Comparison of ENCODE assay signal across 13 mouse cellular contexts in genomic region chr17:29154247-29154646, GRCm38 (mm10). TPM values are rescaled to one million over a fixed set of nuclear protein-coding genes. Genes with fewer than 3 reads are reported as not detected.
"Had no signal": no experiment of that assay in that cellular context is flagged by ENCODE, and none has a peak within 500 bp of the region (broad histone marks: within the 10 kb centered on the region; RNA-seq: fewer than 3 reads in every experiment).

No protein-coding gene starts in this region.

- H3K27ac ChIP-seq: intestine, embryonic 15.5 days; limb, embryonic 12.5 days; liver, embryonic 12.5 days; lung, embryonic 15.5 days; midbrain, embryonic 15.5 days; neural tube, embryonic 13.5 days; stomach, embryonic 15.5 days had no signal

- H3K4me2 ChIP-seq: intestine, embryonic 15.5 days; limb, embryonic 12.5 days; liver, embryonic 12.5 days; lung, embryonic 15.5 days; midbrain, embryonic 11.5 days; midbrain, embryonic 15.5 days; neural tube, embryonic 13.5 days; stomach, embryonic 15.5 days had no signal

- H3K9ac ChIP-seq: intestine, embryonic 15.5 days; limb, embryonic 12.5 days; liver, embryonic 12.5 days; lung, embryonic 15.5 days; midbrain, embryonic 15.5 days; neural tube, embryonic 13.5 days; stomach, embryonic 15.5 days had no signal

- H3K4me1 ChIP-seq: limb, embryonic 12.5 days had no signal

- H3K36me3 ChIP-seq: intestine, embryonic 15.5 days; limb, embryonic 12.5 days; liver, embryonic 12.5 days; lung, embryonic 15.5 days; midbrain, embryonic 15.5 days; neural tube, embryonic 13.5 days; stomach, embryonic 15.5 days had no signal

- ATAC-seq: intestine, embryonic 15.5 days; liver, embryonic 12.5 days; midbrain, embryonic 15.5 days had no signal

- H3K27me3 ChIP-seq: intestine, embryonic 15.5 days; limb, embryonic 12.5 days; liver, embryonic 12.5 days; lung, embryonic 15.5 days; midbrain, embryonic 15.5 days; neural tube, embryonic 13.5 days; stomach, embryonic 15.5 days had no signal

- H3K9me3 ChIP-seq: intestine, embryonic 15.5 days; limb, embryonic 12.5 days; liver, embryonic 12.5 days; lung, embryonic 15.5 days; midbrain, embryonic 15.5 days; neural tube, embryonic 13.5 days; stomach, embryonic 15.5 days had no signal

- DNase-seq: lung, postnatal 14 days; right cerebral cortex, postnatal 14 days; thymus, adult 2 months; thymus, postnatal 36 days had no signal

- H3K4me3 ChIP-seq: intestine, embryonic 15.5 days; limb, embryonic 12.5 days; liver, embryonic 12.5 days; lung, embryonic 15.5 days; midbrain, embryonic 15.5 days; neural tube, embryonic 13.5 days; stomach, embryonic 15.5 days had no signal

RNA-seq across cellular contexts. Expression of gene Rab44, which starts 40.3 kb away (rescaled TPM):
- polyA plus RNA-seq: midbrain, embryonic 15.5 days; testis, adult 2 months had no signal
